Mouse (Mus musculus) liver, adult 2 months (tissue): ENCODE results near the gene Peg10. TPM values are rescaled to one million over a fixed set of nuclear protein-coding genes. Genes with fewer than 3 reads are reported as not detected.
"Not testable (repeated sequence)": the region's sequence is repeated elsewhere in the genome, so short reads cannot be mapped to it uniquely, and the experiment has no call there.

ENCODE experiments used
- DNase-seq: peaks from one replicate; pipeline ENCODE4 v3.0.0-alpha.2; 2011; ENCODE audit warnings: low read depth, low spot score; ENCODE audit errors: extremely low read depth
- H3K27ac ChIP-seq: fragments of 200-500 bp; replicated peaks from 2 replicates; pipeline ENCODE4 v1.5.1; 2012; ENCODE audit warnings: low read depth, mild to moderate bottlenecking, control low read depth, inconsistent platforms, low read length; ENCODE audit not compliant: insufficient read depth
- H3K27me3 ChIP-seq: fragments of 200-500 bp; 2 replicates; pipeline ENCODE4 v1.6.1; 2012; ENCODE audit warnings: mild to moderate bottlenecking, moderate library complexity, low read length, inconsistent platforms; ENCODE audit not compliant: control insufficient read depth, insufficient read depth
- H3K36me3 ChIP-seq: fragments of 200-500 bp; 2 replicates; pipeline ENCODE4 v1.6.1; 2012; ENCODE audit warnings: low read length, inconsistent platforms; ENCODE audit not compliant: control insufficient read depth, insufficient read depth
- H3K4me1 ChIP-seq: fragments of 200-500 bp; 2 replicates; pipeline ENCODE4 v1.6.1; 2011; ENCODE audit warnings: low read length; ENCODE audit not compliant: control insufficient read depth, insufficient read depth
- H3K4me3 ChIP-seq: fragments of 200-500 bp; 2 replicates; pipeline ENCODE4 v1.5.1; 2011; ENCODE audit warnings: low read depth, mild to moderate bottlenecking, control low read depth, low read length, moderate library complexity; ENCODE audit not compliant: insufficient read depth
- H3K79me2 ChIP-seq: fragments of 200-500 bp; 2 replicates; pipeline ENCODE4 v1.6.1; 2012; ENCODE audit warnings: inconsistent platforms, mild to moderate bottlenecking, low read length, moderate library complexity; ENCODE audit not compliant: control insufficient read depth, insufficient read depth
- H3K9ac ChIP-seq: fragments of 200-500 bp; 2 replicates; pipeline ENCODE4 v1.6.1; 2012; ENCODE audit warnings: low read depth, mild to moderate bottlenecking, control low read depth, inconsistent platforms, low read length
- CTCF ChIP-seq: fragments of 200-500 bp; IDR thresholded peaks from 2 replicates; pipeline ENCODE4 v1.5.1; 2011; ENCODE audit warnings: low read depth, low read length, control low read depth
- POLR2A ChIP-seq: fragments of 200-500 bp; IDR thresholded peaks from 2 replicates; pipeline ENCODE4 v1.6.1; 2011; ENCODE audit warnings: low read length, control low read depth; ENCODE audit not compliant: insufficient read depth; ENCODE audit errors: extremely low read depth
- WGBS: fragments of 180-500 bp; shearing (Covaris S2); methylation state at CpG from one replicate; pipeline ENCODE4 v1.1.7; 2018; 5-methylcytosine and 5-hydroxymethylcytosine counted together
- polyA plus RNA-seq: library from polyadenylated mRNA; depleted of rRNA; stranded (reverse); fragments of >200 nt; gene quantifications from 2 replicates; pipeline ENCODE4 v1.2.3, GENCODE M21; 2012
- total RNA-seq: library from RNA; depleted of rRNA; stranded (reverse); fragments of >200 nt; gene quantifications from 2 replicates; pipeline ENCODE4 v1.2.3, GENCODE M21; 2014

The Peg10 gene
- total and polyA plus RNA-seq, 2 experiments = 0.07 to 0.09 TPM

DNA sequence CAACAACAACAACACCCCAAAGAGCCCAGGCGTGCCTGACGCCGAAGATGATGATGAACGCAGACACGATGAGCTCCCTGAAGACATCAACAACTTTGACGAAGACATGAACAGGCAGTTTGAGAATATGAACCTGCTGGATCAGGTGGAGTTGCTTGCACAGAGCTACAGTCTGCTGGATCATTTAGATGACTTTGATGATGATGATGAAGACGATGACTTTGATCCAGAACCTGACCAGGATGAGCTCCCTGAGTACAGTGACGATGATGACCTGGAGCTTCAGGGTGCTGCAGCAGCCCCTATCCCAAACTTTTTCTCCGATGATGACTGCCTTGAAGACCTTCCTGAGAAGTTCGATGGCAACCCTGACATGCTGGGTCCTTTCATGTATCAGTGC, 7.2 kb downstream of the Peg10 start:
- TF ChIP-seq CTCF (no peak), POLR2A (no peak)
- 94% methylated on average over 10 of the region's 10 CpGs for WGBS

DNA sequence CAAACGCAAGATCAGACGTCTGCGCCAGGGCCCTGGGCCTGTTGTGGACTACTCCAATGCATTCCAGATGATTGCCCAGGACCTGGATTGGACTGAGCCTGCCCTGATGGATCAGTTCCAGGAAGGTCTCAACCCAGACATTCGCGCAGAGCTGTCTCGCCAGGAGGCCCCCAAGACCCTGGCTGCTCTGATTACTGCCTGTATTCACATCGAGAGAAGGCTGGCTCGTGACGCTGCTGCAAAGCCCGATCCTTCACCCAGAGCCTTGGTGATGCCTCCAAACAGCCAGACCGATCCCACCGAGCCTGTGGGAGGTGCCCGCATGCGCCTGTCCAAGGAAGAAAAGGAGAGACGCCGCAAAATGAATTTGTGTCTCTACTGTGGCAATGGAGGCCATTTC, 7.8 kb downstream of the Peg10 start:
- WGBS = 94% methylated on average over 16 of the region's 16 CpGs
- H3K4me1 ChIP-seq = no peaks in the 10 kb centered on the region
- no peaks in the 10 kb centered on the region for H3K36me3 ChIP-seq
- no peak overlapping the region for H3K4me3 ChIP-seq
- H3K27ac ChIP-seq = no peak overlapping the region
- H3K79me2 ChIP-seq = no peaks in the 10 kb centered on the region
- no peak for DNase-seq
- no peak overlapping the region for H3K9ac ChIP-seq
- TF ChIP-seq POLR2A (no peak), CTCF (no peak)
- H3K27me3 ChIP-seq = no peaks in the 10 kb centered on the region

More for the DNA sequence above, 7.2 kb downstream of the Peg10 start:
- Histone ChIP-seq H3K79me2 (no peaks in the 10 kb centered on the region), H3K36me3 (no peaks in the 10 kb centered on the region), H3K9ac (no peak overlapping the region), H3K27ac (no peak overlapping the region), H3K4me3 (no peak overlapping the region), H3K27me3 (no peaks in the 10 kb centered on the region), H3K4me1 (no peaks in the 10 kb centered on the region)
- DNase-seq = no peak

DNA sequence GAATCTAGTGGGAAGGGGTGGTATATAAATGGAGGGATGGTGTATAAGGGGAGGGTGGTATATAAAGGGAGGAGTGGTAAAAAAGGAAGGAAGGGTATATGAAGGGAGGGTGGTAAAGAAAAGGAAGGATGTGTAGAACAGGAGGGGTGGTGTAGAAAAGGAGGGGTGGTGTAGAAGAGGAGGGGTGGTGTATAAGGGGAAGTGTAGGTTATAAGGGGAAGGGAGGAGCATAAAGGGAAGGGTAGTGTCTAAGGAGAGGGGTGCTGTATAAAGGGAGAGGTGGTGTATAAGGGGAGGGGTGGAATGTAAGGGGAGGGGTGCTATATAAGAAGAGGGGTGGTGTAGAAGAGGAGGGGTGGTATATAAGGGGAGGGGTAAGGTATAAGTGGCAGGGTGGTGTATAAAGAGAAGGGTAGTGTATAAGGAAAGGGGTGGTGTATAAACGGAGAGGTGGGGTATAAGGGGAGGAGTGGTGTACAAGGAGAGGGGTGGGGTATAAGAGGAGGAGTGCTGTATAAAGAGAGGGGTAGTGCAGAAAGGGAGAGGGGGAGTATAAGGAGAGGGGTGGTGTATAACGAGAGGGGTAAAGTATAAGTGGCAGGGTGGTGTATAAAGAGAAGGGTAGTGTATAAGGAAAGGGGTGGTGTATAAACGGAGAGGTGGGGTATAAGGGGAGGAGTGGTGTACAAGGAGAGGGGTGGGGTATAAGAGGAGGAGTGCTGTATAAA, 14.5 kb downstream of the Peg10 start:
- H3K27ac ChIP-seq, H3K27me3 ChIP-seq, H3K4me3 ChIP-seq, H3K79me2 ChIP-seq, H3K36me3 ChIP-seq, DNase-seq, H3K9ac ChIP-seq, H3K4me1 ChIP-seq: not testable (repeated sequence)
- 45% methylated on average over 3 of the region's 3 CpGs for WGBS

DNA sequence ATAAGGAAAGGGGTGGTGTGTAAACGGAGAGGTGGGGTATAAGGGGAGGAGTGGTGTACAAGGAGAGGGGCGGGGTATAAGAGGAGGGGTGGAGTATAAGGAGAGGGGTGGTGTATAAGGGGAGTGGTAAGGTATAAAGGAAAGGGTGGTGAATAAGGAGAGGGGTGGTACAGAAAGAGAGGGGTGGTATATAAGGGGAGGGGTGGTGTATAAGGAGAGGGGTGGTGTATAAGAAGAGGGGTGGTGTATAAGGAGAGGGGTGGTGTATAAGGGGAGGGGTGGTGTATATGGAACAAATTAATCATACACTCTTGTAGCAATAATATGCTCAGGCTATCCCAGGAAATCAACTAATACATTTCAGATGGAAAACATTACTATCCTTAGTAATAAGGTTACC, 15.1 kb downstream of the Peg10 start:
- no peaks in the 10 kb centered on the region for H3K36me3 ChIP-seq
- H3K4me3 ChIP-seq = no peak overlapping the region
- no peak overlapping the region for H3K9ac ChIP-seq
- H3K79me2 ChIP-seq = no peaks in the 10 kb centered on the region
- 51% methylated on average over 2 of the region's 2 CpGs for WGBS
- no peak for TF ChIP-seq POLR2A
- no peak for TF ChIP-seq CTCF
- H3K4me1 ChIP-seq = no peaks in the 10 kb centered on the region
- no peak for DNase-seq
- no peaks in the 10 kb centered on the region for H3K27me3 ChIP-seq
- H3K27ac ChIP-seq = no peak overlapping the region

DNA sequence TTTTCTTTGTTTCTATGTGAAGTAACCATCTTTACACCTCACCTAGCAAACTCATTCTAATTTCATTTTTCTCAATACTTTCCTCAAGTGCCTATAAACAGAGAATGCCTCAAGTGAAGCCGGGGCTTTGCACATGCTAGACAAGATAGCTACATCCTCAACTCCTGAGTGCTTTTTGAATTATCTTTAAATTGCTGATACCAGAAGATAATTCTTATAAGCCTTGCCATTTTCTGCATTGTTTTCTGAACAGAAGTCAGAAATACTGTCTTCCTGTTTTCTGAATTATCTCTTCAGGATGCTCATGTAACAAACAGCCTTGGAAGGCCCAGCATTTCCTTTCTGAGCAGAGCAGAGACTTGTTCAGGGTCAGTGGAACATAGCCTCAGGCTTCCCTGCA, 49.2 kb downstream of the Peg10 start:
- no peak for DNase-seq

DNA sequence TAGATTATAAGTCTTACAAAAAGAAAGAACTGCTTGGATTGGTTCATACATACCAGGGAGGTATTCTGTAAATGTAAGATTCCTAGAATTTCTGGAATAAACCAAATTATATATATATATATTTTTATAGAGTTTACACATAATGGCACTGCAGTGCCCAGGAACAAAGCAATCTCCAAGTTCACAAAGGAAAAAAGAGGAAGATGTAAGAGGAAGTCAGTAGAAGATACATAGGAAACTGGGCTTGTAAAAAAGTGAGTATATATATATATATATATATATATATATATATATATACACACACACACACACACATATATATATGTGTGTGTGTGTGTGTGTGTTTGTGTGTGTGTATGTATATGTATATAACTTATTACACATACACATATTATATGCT, 50.2 kb downstream of the Peg10 start:
- not testable (repeated sequence) for H3K36me3 ChIP-seq, H3K79me2 ChIP-seq, DNase-seq, H3K27ac ChIP-seq, H3K9ac ChIP-seq, H3K4me1 ChIP-seq, H3K4me3 ChIP-seq, H3K27me3 ChIP-seq

More for the DNA sequence above, 49.2 kb downstream of the Peg10 start:
- H3K4me3 ChIP-seq = no peak overlapping the region
- no peaks in the 10 kb centered on the region for H3K79me2 ChIP-seq
- no peaks in the 10 kb centered on the region for H3K27me3 ChIP-seq
- H3K36me3 ChIP-seq = no peaks in the 10 kb centered on the region
- no peak overlapping the region for H3K27ac ChIP-seq
- TF ChIP-seq CTCF (no peak), POLR2A (no peak)
- WGBS = 79% methylated on average over 1 of the region's 1 CpGs
- no peaks in the 10 kb centered on the region for H3K4me1 ChIP-seq
- no peak overlapping the region for H3K9ac ChIP-seq
